Mouse (Mus musculus) E14TG2a.4 (cell line): ENCODE measurements around the gene Vsnl1.

Experiments used
- H3K27me3 ChIP-seq: 2 replicates; pipeline ENCODE4 v1.6.1; 2014; ENCODE audit warnings: low read length, control low read depth; ENCODE audit not compliant: insufficient read depth
- H3K36me3 ChIP-seq: 2 replicates; pipeline ENCODE4 v1.6.1; 2014; ENCODE audit warnings: low read length, control low read depth; ENCODE audit not compliant: insufficient read depth
- H3K4me1 ChIP-seq: replicated peaks from 2 replicates; pipeline ENCODE4 v1.6.1; 2014; ENCODE audit warnings: low read depth, low read length, control low read depth
- H3K4me3 ChIP-seq: replicated peaks from 2 replicates; pipeline ENCODE4 v1.5.1; 2014; ENCODE audit warnings: mild to moderate bottlenecking, low read length
- H3K9me3 ChIP-seq: 2 replicates; pipeline ENCODE4 v1.6.1; 2014; ENCODE audit warnings: low read length, control low read depth
- CTCF ChIP-seq: conservative IDR thresholded peaks from 2 replicates; pipeline ENCODE4 v1.5.1; 2014; ENCODE audit warnings: low read length
- NANOG ChIP-seq: IDR thresholded peaks from 2 replicates; pipeline ENCODE4 v1.6.1; 2014; ENCODE audit warnings: borderline replicate concordance, low read length, mixed read lengths
- POU5F1 ChIP-seq: IDR thresholded peaks from 2 replicates; pipeline ENCODE4 v1.6.1; 2014; ENCODE audit warnings: low read length, borderline replicate concordance

Vsnl1 gene

DNA sequence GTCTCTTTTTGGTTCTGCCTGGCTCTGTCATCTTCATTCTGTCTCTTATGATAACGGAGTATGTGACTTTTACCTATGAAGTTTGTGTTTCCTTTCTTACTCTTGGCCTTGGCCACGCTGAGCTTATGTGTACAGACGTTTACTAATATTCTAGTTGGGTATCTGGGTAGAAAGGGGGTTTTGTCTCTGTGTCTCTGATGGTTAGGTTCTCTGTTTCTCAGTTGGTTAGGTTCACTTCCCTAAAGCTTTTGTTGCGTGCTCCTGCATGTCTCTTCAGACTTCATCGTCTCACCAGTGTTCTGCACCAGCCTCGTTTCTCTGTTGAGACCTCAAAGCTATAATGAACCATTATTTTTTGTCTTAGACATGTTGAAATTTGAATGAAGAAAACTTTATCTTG, 159.2 kb downstream of the Vsnl1 start:
- Histone ChIP-seq H3K9me3 (no peaks in the 10 kb centered on the region), H3K36me3 (peaks cover 77% of the 10 kb centered on the region), H3K4me1 (no peaks in the 10 kb centered on the region), H3K27me3 (no peaks in the 10 kb centered on the region), H3K4me3 (no peak overlapping the region)
- TF ChIP-seq CTCF (no peak), NANOG (no peak), POU5F1 (no peak)

- Histone ChIP-seq H3K4me3 (no peak overlapping the region), H3K9me3 (no peaks in the 10 kb centered on the region), H3K4me1 (no peaks in the 10 kb centered on the region), H3K36me3 (peaks cover 78% of the 10 kb centered on the region), H3K27me3 (no peaks in the 10 kb centered on the region)
- TF ChIP-seq CTCF: no peak
- TF ChIP-seq POU5F1: no peak
- TF ChIP-seq NANOG: no peak
These were observed 159.8 kb downstream of the Vsnl1 start for GRCm38 (mm10) chr12:11276632-11277031.
